Mouse (Mus musculus) embryonic facial prominence, embryonic 15.5 days (tissue): ENCODE measurements around the gene Clk2. TPM values are rescaled to one million over a fixed set of nuclear protein-coding genes. Genes with fewer than 3 reads are reported as not detected.

Experiments
- ATAC-seq: fragments of 200-750 bp; cut with Nextera tagmentation; 2 replicates; pipeline ENCODE4 v1.8.0; 2017; ENCODE audit warnings: low read depth, moderate TSS enrichment; ENCODE audit not compliant: insufficient number of reproducible peaks, low FRiP score, low TSS enrichment
- H3K27ac ChIP-seq: fragments of 300-500 bp; sonication (generic); replicated peaks from 2 replicates; pipeline ENCODE4 v1.5.1; 2015; ENCODE audit warnings: mild to moderate bottlenecking, inconsistent platforms
- H3K27me3 ChIP-seq: fragments of 300-500 bp; sonication (generic); 2 replicates; pipeline ENCODE4 v1.6.1; 2015; ENCODE audit warnings: inconsistent platforms
- H3K36me3 ChIP-seq: fragments of 300-500 bp; sonication (generic); 2 replicates; pipeline ENCODE4 v1.6.1; 2015; ENCODE audit warnings: mild to moderate bottlenecking, inconsistent platforms
- H3K4me1 ChIP-seq: fragments of 300-500 bp; sonication (generic); 2 replicates; pipeline ENCODE4 v1.6.1; 2015; ENCODE audit warnings: inconsistent platforms
- H3K4me2 ChIP-seq: fragments of 300-500 bp; sonication (generic); replicated peaks from 2 replicates; pipeline ENCODE4 v1.6.1; 2015; ENCODE audit warnings: mild to moderate bottlenecking, inconsistent platforms
- H3K4me3 ChIP-seq: fragments of 300-500 bp; sonication (generic); replicated peaks from 2 replicates; pipeline ENCODE4 v1.5.1; 2015; ENCODE audit warnings: mild to moderate bottlenecking, inconsistent platforms
- H3K9ac ChIP-seq: fragments of 300-500 bp; sonication (generic); 2 replicates; pipeline ENCODE4 v1.6.1; 2015; ENCODE audit warnings: inconsistent platforms
- H3K9me3 ChIP-seq: fragments of 300-500 bp; sonication (generic); replicated peaks from 2 replicates; pipeline ENCODE4 v1.6.1; 2016; ENCODE audit warnings: inconsistent platforms
- WGBS: fragments of 180-500 bp; shearing (Covaris S2); methylation state at CpG from one replicate; pipeline ENCODE4 v1.1.7; 2015; 5-methylcytosine and 5-hydroxymethylcytosine counted together
- polyA plus RNA-seq: library from polyadenylated mRNA; unstranded; fragments of >200 nt; fragmentation: Nextera tagmentation; extraction: Ambion mirVana; gene quantifications from 2 replicates; pipeline ENCODE4 v1.2.1, GENCODE M21; 2015

Clk2 gene
- polyA plus RNA-seq, 1 experiment from 2014 or later: 33.6 TPM

GRCm38 (mm10) chr3:89179056-89179455 is 14.5 kb downstream of the Clk2 start:
- Histone ChIP-seq H3K9me3 (no peaks in the 10 kb centered on the region), H3K9ac (no peak overlapping the region), H3K27me3 (no peaks in the 10 kb centered on the region), H3K4me2 (peak overlapping the region; percentile 76), H3K4me1 (peaks cover 27% of the 10 kb centered on the region), H3K27ac (no peak overlapping the region), H3K4me3 (peak overlapping the region; percentile 81; the same call in 1 of the 2 replicates), H3K36me3 (peaks cover 64% of the 10 kb centered on the region)
- no peak for ATAC-seq
- WGBS: 85% methylated on average over 11 of the region's 11 CpGs

GRCm38 (mm10) chr3:89181749-89182500 is 17.3 kb downstream of the Clk2 start:
- Histone ChIP-seq H3K27me3 (no peaks in the 10 kb centered on the region), H3K4me2 (no peak overlapping the region), H3K9me3 (no peaks in the 10 kb centered on the region), H3K4me3 (no peak overlapping the region), H3K27ac (no peak overlapping the region), H3K9ac (no peak overlapping the region), H3K36me3 (peaks cover 37% of the 10 kb centered on the region), H3K4me1 (peaks cover 41% of the 10 kb centered on the region)
- ATAC-seq: no peak
- WGBS: 92% methylated on average over 27 of the region's 27 CpGs

GRCm38 (mm10) chr3:89182531-89183057 is 18.0 kb downstream of the Clk2 start:
- no peak overlapping the region for H3K9ac ChIP-seq
- H3K4me2 ChIP-seq: peak overlapping the region; percentile 92
- H3K4me1 ChIP-seq: peaks cover 44% of the 10 kb centered on the region
- no peaks in the 10 kb centered on the region for H3K9me3 ChIP-seq
- H3K36me3 ChIP-seq: peaks cover 38% of the 10 kb centered on the region
- ATAC-seq: no peak
- H3K27ac ChIP-seq: peak overlapping the region; percentile 89; the same call in 1 of the 2 replicates
- WGBS: 55% methylated on average over 7 of the region's 7 CpGs
- peak overlapping the region; percentile 69 for H3K4me3 ChIP-seq
- H3K27me3 ChIP-seq: no peaks in the 10 kb centered on the region

GRCm38 (mm10) chr3:89183058-89183958 is 18.7 kb downstream of the Clk2 start, which contains the start of gene Fam189b:
Gene Fam189b, plus strand, starts transcription at chr3:89183143.
- peaks cover 41% of the 10 kb centered on the region for H3K4me1 ChIP-seq
- peak within 1 kb of the TSS; percentile 89 for H3K27ac ChIP-seq
- H3K9me3 ChIP-seq: no peaks in the 10 kb centered on the region
- H3K4me3 ChIP-seq: peak within 1 kb of the TSS; percentile 69
- H3K4me2 ChIP-seq: peak within 1 kb of the TSS; percentile 92
- H3K27me3 ChIP-seq: no peaks in the 10 kb centered on the region
- peak; percentile 93 for ATAC-seq
- peak within 1 kb of the TSS; percentile 65 for H3K9ac ChIP-seq
- WGBS: 5% methylated on average over 39 of the region's 39 CpGs
- peaks cover 45% of the 10 kb centered on the region for H3K36me3 ChIP-seq

DNA sequence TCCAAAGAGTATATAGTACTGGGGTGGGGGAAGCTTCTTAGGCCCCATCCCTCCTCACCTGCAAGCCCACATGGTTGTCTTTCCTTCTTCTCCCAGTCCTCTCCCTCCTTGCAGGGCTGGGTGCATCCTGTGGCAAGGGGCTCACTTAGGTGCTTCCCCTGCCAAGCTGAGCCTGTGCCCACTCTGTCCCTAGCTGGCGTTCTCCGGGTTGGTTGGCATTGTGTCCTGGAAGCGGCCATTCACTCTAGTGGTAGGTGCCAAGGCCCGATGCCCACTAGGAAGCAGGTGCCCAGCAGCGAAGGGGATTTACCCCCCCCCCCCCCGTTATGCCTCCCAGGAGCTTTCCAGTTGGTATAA is 19.3 kb downstream of the Clk2 start:
- H3K9ac ChIP-seq: peak overlapping the region; percentile 65
- WGBS: 73% methylated on average over 6 of the region's 6 CpGs
- H3K4me2 ChIP-seq: peak overlapping the region; percentile 92
- H3K27me3 ChIP-seq: no peaks in the 10 kb centered on the region
- no peak for ATAC-seq
- peaks cover 35% of the 10 kb centered on the region for H3K4me1 ChIP-seq
- no peak overlapping the region for H3K27ac ChIP-seq
- peak overlapping the region; percentile 69 for H3K4me3 ChIP-seq
- H3K9me3 ChIP-seq: no peaks in the 10 kb centered on the region
- H3K36me3 ChIP-seq: peaks cover 50% of the 10 kb centered on the region

DNA sequence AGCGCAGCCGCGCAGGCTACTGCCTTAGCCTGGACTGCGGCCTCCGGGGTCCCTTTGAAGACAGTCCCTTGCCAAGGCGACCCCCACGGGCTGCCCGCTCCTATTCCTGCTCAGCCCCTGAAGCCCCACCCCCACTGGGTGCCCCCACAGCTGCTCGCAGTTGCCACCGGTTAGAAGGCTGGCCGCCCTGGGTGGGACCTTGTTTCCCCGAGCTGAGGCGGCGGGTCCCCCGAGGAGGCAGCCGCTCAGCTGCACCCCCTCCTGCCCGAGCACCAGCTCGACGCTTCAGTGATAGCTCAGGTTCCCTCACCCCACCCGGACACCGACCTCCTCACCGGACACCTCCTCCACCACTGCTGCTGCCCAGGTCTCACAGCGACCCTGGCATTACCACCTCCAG is 22.6 kb downstream of the Clk2 start:
- H3K9me3 ChIP-seq: no peaks in the 10 kb centered on the region
- H3K27me3 ChIP-seq: no peaks in the 10 kb centered on the region
- no peak overlapping the region for H3K27ac ChIP-seq
- ATAC-seq: no peak
- no peak overlapping the region for H3K4me2 ChIP-seq
- H3K36me3 ChIP-seq: peaks cover 20% of the 10 kb centered on the region
- H3K4me1 ChIP-seq: peaks cover 31% of the 10 kb centered on the region
- WGBS: 38% methylated on average over 23 of the region's 23 CpGs
- no peak overlapping the region for H3K4me3 ChIP-seq
- H3K9ac ChIP-seq: no peak overlapping the region

DNA sequence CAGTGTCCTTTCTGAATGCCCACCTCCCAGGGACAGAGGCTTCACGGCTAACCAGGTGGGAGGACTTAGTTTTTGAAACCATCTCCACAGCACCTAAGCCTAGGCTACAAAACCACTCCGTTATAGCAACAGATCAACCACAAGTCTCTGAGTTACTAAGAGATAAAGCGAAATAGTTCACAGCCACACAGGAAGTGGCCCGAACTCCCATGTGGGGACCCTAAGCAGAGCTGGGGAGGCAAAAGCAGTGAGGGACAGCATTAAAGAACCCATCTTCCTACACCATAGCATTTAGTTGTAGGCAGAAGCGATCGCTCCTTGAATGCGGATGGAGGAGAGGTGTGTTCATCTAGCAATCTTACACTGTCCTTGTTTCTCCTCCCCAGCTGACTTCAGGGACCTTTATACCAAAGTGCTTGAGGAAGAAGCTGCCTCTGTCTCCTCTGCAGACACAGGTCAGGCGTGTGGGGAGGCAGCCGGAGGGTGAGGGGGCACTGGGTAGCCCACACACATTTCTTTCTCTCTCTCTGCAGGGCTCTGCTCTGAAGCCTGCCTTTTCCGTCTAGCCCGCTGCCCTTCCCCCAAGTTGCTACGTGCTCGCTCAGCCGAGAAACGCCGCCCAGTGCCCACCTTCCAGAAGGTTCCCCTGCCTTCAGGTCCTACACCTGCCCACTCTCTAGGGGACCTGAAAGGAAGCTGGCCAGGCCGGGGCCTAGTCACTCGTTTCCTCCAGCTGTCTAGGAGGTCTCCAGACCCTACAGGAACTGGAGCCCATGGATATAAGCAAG is 23.3 kb downstream of the Clk2 start:
- H3K9ac ChIP-seq: no peak overlapping the region
- peaks cover 28% of the 10 kb centered on the region for H3K4me1 ChIP-seq
- no peaks in the 10 kb centered on the region for H3K9me3 ChIP-seq
- H3K27ac ChIP-seq: no peak overlapping the region
- H3K4me2 ChIP-seq: no peak overlapping the region
- H3K4me3 ChIP-seq: no peak overlapping the region
- peaks cover 16% of the 10 kb centered on the region for H3K36me3 ChIP-seq
- no peaks in the 10 kb centered on the region for H3K27me3 ChIP-seq
- 71% methylated on average over 18 of the region's 18 CpGs for WGBS
- ATAC-seq: no peak

GRCm38 (mm10) chr3:89188478-89188875 is 23.9 kb downstream of the Clk2 start:
- Histone ChIP-seq H3K27me3 (no peaks in the 10 kb centered on the region), H3K4me1 (peaks cover 26% of the 10 kb centered on the region), H3K27ac (no peak overlapping the region), H3K9ac (no peak overlapping the region), H3K4me3 (no peak overlapping the region), H3K4me2 (no peak overlapping the region), H3K36me3 (peaks cover 16% of the 10 kb centered on the region), H3K9me3 (no peaks in the 10 kb centered on the region)
- ATAC-seq: no peak
- 58% methylated on average over 12 of the region's 12 CpGs for WGBS

- H3K4me2 ChIP-seq: no peak overlapping the region
- no peaks in the 10 kb centered on the region for H3K27me3 ChIP-seq
- peaks cover 8% of the 10 kb centered on the region for H3K4me1 ChIP-seq
- no peak overlapping the region for H3K9ac ChIP-seq
- H3K36me3 ChIP-seq: peaks cover 16% of the 10 kb centered on the region
- H3K4me3 ChIP-seq: no peak overlapping the region
- H3K27ac ChIP-seq: no peak overlapping the region
- WGBS: 77% methylated on average over 8 of the region's 8 CpGs
- no peak for ATAC-seq
- H3K9me3 ChIP-seq: no peaks in the 10 kb centered on the region
Observed at GRCm38 (mm10) chr3:89190436-89190835, 25.8 kb downstream of the Clk2 start.

DNA sequence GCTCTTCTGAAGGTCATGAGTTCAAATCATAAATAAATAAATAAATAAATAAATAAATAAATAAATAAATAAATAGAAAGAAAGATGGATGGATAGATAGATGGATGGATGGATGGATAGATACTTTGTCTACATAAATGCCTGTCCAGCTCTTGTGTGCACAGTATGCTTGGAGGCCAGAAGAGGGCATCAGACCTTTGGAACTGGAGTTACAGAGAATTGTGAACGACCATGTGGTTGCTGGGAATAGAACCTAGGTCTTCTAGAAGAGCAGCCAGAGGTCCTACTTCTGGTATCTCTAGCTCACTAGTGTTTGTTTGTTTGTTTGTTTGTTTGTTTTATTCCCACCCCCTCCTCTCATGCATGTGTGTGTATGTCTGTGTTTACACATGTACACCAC is 28.8 kb downstream of the Clk2 start:
- Histone ChIP-seq H3K9me3 (no peaks in the 10 kb centered on the region), H3K4me3 (no peak overlapping the region), H3K9ac (no peak overlapping the region), H3K4me2 (no peak overlapping the region), H3K36me3 (peaks cover 7% of the 10 kb centered on the region), H3K4me1 (peaks cover 13% of the 10 kb centered on the region), H3K27ac (no peak overlapping the region), H3K27me3 (no peaks in the 10 kb centered on the region)
- no peak for ATAC-seq
- 59% methylated on average over 1 of the region's 1 CpGs for WGBS
